Mouse (Mus musculus): ENCODE results near the gene Gstm5. TPM values are rescaled to one million over a fixed set of nuclear protein-coding genes. Genes with fewer than 3 reads are reported as not detected.

Gstm5 gene
- polyA plus RNA-seq, 1 experiment from 2014 or later = 142 TPM

DNA sequence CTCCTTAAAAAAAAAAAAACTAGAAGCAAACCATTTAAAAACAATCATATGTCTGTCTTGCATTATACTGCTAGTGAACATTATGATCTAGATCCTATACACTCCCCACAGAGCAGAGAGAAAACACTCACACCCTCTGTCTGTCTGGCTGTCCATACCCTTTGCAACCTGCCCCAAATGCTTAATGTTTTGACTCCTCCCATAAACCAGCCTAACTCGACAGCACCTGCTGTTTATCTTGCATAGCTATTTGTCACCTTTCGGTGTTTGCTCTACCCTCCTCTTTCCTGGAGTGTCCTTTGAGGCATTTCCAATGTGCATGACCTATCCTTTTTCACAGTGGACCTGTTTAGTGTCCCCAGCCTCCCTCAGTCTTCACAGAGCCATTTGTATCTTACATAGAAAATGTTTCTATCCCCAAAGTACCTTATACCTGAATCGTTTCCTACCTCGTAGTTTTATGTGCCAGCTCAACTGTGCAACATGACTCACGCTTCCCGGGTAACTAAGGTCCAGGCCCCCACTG lies 364 bp upstream of the Gstm5 start:
- DNase-seq (no peak), ATAC-seq (ENCODE audit: insufficient read depth) (peak; percentile 17; the same call in 1 of the 2 replicates)
- H3K4me1 ChIP-seq (ENCODE audit: insufficient read depth) = peaks cover 2% of the 10 kb centered on the region; the same call in 1 of the 2 replicates
- 7% methylated on average over 6 of the region's 6 CpGs for WGBS
- peak overlapping the region; percentile 89 for H3K9ac ChIP-seq
- TF ChIP-seq CTCF (IDR thresholded peaks at IDR 0.05; ENCODE audit: low read depth) = no peak
- peak overlapping the region; percentile 81 for H3K4me3 ChIP-seq (ENCODE audit: low read depth, low read length)
- no peak overlapping the region for H3K27ac ChIP-seq (ENCODE audit: low read depth)
- no peaks in the 10 kb centered on the region for H3K27me3 ChIP-seq (ENCODE audit: insufficient read depth, low read length)
- H3K9me3 ChIP-seq (ENCODE audit: low read depth, low read length) = no peaks in the 10 kb centered on the region
- peak overlapping the region; percentile 83 for H3K4me2 ChIP-seq
- H3K36me3 ChIP-seq (ENCODE audit: insufficient read depth) = peaks cover 19% of the 10 kb centered on the region; the same call in 1 of the 2 replicates

DNA sequence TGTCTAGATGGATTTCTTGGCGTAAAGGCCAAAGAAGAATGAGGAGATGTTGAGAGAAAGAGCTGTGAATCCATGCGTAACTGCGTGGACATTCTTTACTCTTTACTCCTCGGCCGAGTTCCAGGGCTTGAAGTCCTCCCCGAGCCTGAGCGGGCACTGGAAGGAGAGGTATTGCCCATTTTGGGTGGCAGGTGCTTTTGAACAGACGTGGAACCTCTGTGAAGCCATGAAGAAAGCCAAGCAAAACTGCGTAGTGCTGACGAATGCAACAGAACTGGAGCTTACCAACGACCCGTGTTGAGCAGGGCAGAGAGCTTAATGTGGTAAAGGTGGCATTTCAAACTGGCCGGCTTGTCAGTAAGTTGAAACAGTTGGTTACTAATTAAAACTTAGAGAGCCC lies 3.1 kb downstream of the Gstm5 start:
- WGBS = 93% methylated on average over 13 of the region's 13 CpGs
- no peak overlapping the region for H3K4me2 ChIP-seq
- TF ChIP-seq CTCF (IDR thresholded peaks at IDR 0.05; ENCODE audit: low read depth) = no peak

DNA sequence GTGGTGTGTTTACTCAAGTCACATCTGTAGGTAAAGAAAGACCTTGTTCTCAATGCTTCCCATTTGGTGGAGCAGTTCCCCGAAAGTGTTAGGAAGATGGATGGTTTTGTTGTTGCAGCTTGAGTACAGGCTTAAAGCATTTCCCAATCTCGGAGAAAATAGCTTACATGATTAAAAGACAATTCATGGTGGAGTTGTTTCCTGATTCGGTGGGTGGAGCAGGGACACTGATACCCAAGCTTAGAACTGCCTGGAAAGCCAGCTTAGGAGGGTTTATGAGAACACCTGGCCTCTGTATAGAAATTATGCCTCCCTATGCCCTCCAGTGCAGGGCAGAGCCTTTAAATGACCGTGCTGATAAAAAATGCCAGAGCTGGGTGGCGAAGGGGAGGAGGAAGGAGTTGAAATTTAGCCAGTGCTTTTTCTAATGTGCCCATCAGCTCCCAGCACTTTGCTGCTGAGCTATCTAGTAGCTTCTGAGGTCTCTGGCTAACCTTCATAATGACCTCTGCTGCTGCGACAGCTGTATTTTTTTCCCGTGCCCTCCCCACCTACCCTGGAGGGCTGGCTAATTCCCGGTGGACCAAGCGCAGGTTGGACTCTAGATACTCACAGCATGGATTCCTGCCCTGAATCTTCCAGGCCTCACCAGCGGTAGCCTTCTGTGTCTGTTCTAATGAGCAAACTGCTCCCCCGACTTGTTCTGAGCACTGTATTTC lies 5.5 kb downstream of the Gstm5 start:
- no peak overlapping the region for H3K27ac ChIP-seq (ENCODE audit: low read depth)
- ATAC-seq (ENCODE audit: insufficient read depth) (no peak), DNase-seq (peak; percentile 5)
- H3K36me3 ChIP-seq (ENCODE audit: insufficient read depth) = peaks cover 19% of the 10 kb centered on the region; the same call in 1 of the 2 replicates
- no peak for TF ChIP-seq CTCF (IDR thresholded peaks at IDR 0.05; ENCODE audit: low read depth)
- no peaks in the 10 kb centered on the region for H3K9me3 ChIP-seq (ENCODE audit: low read depth, low read length)
- H3K27me3 ChIP-seq (ENCODE audit: insufficient read depth, low read length) = no peaks in the 10 kb centered on the region
- no peak overlapping the region for H3K4me2 ChIP-seq
- H3K9ac ChIP-seq = no peak overlapping the region
- 65% methylated on average over 11 of the region's 11 CpGs for WGBS
- no peak overlapping the region for H3K4me3 ChIP-seq (ENCODE audit: low read depth, low read length)
- H3K4me1 ChIP-seq (ENCODE audit: insufficient read depth) = no peaks in the 10 kb centered on the region

More for the DNA sequence above, 3.1 kb downstream of the Gstm5 start:
- H3K9ac ChIP-seq = no peak overlapping the region
- H3K4me1 ChIP-seq (ENCODE audit: insufficient read depth) = peaks cover 2% of the 10 kb centered on the region; the same call in 1 of the 2 replicates
- H3K4me3 ChIP-seq (ENCODE audit: low read depth, low read length) = no peak overlapping the region
- H3K27me3 ChIP-seq (ENCODE audit: insufficient read depth, low read length) = no peaks in the 10 kb centered on the region
- H3K27ac ChIP-seq (ENCODE audit: low read depth) = no peak overlapping the region
- no peaks in the 10 kb centered on the region for H3K9me3 ChIP-seq (ENCODE audit: low read depth, low read length)
- peaks cover 19% of the 10 kb centered on the region; the same call in 1 of the 2 replicates for H3K36me3 ChIP-seq (ENCODE audit: insufficient read depth)
- no peak for DNase-seq
- ATAC-seq (ENCODE audit: insufficient read depth) = no peak

DNA sequence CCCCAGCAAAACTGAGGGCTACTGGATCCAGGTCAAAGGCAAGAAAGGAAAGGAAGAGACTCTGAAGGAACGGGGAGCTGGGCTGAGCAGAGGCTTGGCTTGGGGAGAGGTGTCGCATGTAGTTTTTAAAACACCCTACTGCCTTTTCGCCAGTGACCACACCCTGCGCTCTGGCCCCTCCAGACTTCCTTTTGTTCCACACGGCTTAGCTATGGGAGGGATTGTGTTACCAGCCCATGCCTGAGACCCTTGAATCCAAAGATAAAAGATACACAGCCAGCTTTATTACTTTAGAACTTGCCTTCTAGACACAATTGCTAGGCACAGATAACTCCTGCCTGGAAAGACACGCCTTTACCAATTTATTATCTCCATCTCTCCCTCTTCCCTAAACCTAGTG lies 10.3 kb downstream of the Gstm5 start:
- Histone ChIP-seq H3K4me3 (ENCODE audit: low read depth, low read length) (no peak overlapping the region), H3K27me3 (ENCODE audit: insufficient read depth, low read length) (no peaks in the 10 kb centered on the region), H3K9ac (no peak overlapping the region), H3K4me1 (ENCODE audit: insufficient read depth) (no peaks in the 10 kb centered on the region), H3K36me3 (ENCODE audit: insufficient read depth) (no peaks in the 10 kb centered on the region), H3K9me3 (ENCODE audit: low read depth, low read length) (no peaks in the 10 kb centered on the region), H3K4me2 (no peak overlapping the region), H3K27ac (ENCODE audit: low read depth) (no peak overlapping the region)
- no peak for TF ChIP-seq CTCF (IDR thresholded peaks at IDR 0.05; ENCODE audit: low read depth)
- DNase-seq (no peak), ATAC-seq (ENCODE audit: insufficient read depth) (no peak)
- WGBS = 54% methylated on average over 6 of the region's 6 CpGs

DNA sequence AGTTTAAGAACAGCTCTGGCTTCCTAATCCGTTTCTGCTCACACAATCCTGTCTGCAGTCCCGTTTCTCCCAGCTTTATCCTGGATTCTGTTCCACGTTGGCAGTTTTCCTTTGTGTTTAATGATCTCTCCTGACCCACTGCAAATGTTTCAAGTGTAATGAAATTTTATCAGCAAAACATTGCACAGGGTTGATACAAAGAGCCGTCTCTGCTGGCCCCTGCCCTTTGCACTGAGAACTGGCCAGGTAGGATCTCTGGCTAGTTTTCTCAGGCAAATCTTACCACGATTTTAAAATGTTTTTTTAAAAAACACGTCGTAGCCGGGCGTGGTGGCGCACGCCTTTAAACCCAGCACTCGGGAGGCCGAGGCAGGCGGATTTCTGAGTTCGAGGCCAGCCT lies 21.1 kb downstream of the Gstm5 start:
- ATAC-seq (ENCODE audit: insufficient read depth) = no peak
- no peak for DNase-seq
- Histone ChIP-seq H3K36me3 (ENCODE audit: insufficient read depth) (no peaks in the 10 kb centered on the region), H3K4me2 (no peak overlapping the region), H3K27me3 (ENCODE audit: insufficient read depth, low read length) (no peaks in the 10 kb centered on the region), H3K9me3 (ENCODE audit: low read depth, low read length) (no peaks in the 10 kb centered on the region), H3K4me3 (ENCODE audit: low read depth, low read length) (no peak overlapping the region), H3K27ac (ENCODE audit: low read depth) (no peak overlapping the region), H3K4me1 (ENCODE audit: insufficient read depth) (no peaks in the 10 kb centered on the region), H3K9ac (no peak overlapping the region)
- WGBS = 72% methylated on average over 15 of the region's 15 CpGs
- no peak for TF ChIP-seq CTCF (IDR thresholded peaks at IDR 0.05; ENCODE audit: low read depth)

DNA sequence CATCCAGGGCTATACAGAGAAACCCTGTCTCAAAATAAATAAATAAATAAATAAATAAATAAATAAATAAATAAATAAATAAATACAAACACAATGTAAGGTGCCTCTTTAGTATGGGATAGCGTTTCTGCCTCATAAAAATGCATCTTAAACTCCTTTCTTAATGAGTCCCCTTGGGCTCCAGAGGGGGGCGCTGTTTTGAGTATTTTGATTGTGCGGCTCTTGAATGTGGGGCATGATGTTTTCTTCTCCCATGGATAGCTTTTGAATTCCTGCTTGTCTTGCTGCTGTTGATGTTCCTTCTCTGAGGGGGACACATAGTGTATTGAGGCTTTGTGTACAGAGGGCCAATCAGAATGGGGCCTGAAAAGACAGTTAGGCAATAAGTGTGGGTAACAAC lies 21.5 kb downstream of the Gstm5 start:
- no peak for ATAC-seq (ENCODE audit: insufficient read depth)
- Histone ChIP-seq H3K27me3 (ENCODE audit: insufficient read depth, low read length) (no peaks in the 10 kb centered on the region), H3K4me3 (ENCODE audit: low read depth, low read length) (no peak overlapping the region), H3K9ac (no peak overlapping the region), H3K4me1 (ENCODE audit: insufficient read depth) (no peaks in the 10 kb centered on the region), H3K9me3 (ENCODE audit: low read depth, low read length) (no peaks in the 10 kb centered on the region), H3K36me3 (ENCODE audit: insufficient read depth) (no peaks in the 10 kb centered on the region), H3K27ac (ENCODE audit: low read depth) (no peak overlapping the region), H3K4me2 (no peak overlapping the region)
- DNase-seq = no peak
- peak; percentile 35; the same call in 1 of the 2 replicates for TF ChIP-seq CTCF (IDR thresholded peaks at IDR 0.05; ENCODE audit: low read depth)
- 74% methylated on average over 3 of the region's 3 CpGs for WGBS

DNA sequence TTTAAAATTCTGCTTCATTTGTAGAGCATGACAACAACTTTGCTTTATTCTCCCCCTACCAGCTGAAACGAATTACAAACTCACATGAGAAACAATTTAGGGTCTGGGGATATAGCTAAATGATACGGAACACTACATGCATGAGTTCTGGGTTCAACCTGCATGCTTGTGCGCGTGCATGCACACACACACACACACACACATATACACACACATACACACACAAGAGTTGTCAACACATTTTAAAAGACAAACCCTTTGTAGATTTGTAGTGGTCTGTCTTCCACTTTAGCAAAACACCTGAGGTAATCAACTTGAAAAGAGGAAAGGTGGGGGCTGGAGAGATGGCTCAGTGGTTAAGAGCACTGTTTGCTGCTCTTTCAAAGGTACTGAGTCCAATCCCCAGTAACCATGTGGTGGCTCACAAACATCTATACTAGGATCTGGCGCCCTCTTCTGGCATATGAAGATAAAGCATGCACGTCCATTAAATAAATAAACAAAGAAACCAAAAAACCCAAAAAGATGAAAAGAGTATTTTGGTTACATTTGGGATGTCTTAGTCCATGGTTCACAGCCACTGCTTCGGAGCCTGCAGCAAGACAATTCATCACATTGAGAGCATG lies 22.3 kb downstream of the Gstm5 start:
- ATAC-seq (ENCODE audit: insufficient read depth) (peak; percentile 56; the same call in 1 of the 2 replicates), DNase-seq (peak; percentile 85)
- Histone ChIP-seq H3K27me3 (ENCODE audit: insufficient read depth, low read length) (no peaks in the 10 kb centered on the region), H3K4me3 (ENCODE audit: low read depth, low read length) (no peak overlapping the region), H3K9ac (no peak overlapping the region), H3K4me2 (no peak overlapping the region), H3K4me1 (ENCODE audit: insufficient read depth) (no peaks in the 10 kb centered on the region), H3K9me3 (ENCODE audit: low read depth, low read length) (no peaks in the 10 kb centered on the region), H3K27ac (ENCODE audit: low read depth) (no peak overlapping the region), H3K36me3 (ENCODE audit: insufficient read depth) (no peaks in the 10 kb centered on the region)
- peak; percentile 74 for TF ChIP-seq CTCF (IDR thresholded peaks at IDR 0.05; ENCODE audit: low read depth)
- 56% methylated on average over 7 of the region's 7 CpGs for WGBS
